Mouse (Mus musculus): ENCODE data around the gene Slc25a45.
"Not testable (repeated sequence)": the region's sequence is repeated elsewhere in the genome, so short reads cannot be mapped to it uniquely, and the experiment has no call there.

The Slc25a45 gene

DNA sequence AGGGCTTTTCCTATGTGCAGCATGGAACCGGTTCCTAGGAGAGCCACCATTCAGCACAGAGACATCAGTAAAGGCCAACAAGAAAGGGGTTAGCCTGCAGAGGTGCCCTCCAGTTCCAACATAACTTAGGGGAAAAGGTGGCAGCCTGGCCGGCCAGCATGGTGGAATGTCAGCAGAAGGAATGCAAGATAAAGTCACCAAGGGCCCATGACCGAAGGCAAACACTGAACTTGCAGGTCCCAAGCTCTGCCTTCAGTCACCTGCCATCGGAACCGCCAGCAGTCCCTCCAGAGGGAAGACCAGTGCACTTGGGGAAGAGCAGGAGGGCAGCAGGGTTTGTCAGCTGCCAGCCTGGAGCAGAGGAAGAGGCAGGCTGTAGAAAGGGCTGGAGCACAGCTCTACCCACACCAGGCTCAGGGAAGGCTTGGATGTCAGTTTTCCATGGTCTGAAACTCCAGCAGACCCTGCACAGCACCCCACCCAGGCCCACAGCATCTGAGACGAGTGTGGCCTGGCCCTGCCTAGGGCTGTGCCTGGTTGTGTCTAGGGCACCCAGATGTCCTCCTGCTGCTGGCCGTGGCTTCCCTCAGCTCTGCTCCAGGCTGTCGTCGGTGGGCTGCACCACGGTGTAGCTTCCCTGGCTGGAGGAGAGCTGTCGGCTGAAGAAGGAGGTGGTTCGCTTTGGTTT, 25.4 kb upstream of the Slc25a45 start:
- no peak for DNase-seq (ENCODE audit: low read depth, low spot score)

DNA sequence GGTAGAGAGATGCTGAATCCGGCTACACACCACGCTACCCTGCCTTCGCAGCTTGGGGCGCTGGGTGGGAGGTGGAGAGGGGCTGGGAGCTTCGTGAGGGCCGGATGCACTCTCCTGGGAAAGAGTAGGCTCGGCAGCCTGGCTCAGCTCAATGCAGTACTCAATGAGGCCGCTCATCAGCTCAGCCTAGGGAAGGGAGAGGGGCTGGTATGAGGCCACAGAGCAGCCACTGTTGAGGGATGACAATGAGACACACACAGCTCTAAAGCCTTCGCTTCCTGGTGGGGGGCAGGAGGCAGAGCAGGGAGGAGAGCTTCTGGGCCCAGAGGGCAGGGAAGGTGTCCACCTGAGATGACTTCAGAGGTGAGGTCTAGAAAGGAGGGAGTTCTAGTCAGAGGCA, 21.0 kb upstream of the Slc25a45 start:
- no peak for DNase-seq (ENCODE audit: low read depth, low spot score)

DNA sequence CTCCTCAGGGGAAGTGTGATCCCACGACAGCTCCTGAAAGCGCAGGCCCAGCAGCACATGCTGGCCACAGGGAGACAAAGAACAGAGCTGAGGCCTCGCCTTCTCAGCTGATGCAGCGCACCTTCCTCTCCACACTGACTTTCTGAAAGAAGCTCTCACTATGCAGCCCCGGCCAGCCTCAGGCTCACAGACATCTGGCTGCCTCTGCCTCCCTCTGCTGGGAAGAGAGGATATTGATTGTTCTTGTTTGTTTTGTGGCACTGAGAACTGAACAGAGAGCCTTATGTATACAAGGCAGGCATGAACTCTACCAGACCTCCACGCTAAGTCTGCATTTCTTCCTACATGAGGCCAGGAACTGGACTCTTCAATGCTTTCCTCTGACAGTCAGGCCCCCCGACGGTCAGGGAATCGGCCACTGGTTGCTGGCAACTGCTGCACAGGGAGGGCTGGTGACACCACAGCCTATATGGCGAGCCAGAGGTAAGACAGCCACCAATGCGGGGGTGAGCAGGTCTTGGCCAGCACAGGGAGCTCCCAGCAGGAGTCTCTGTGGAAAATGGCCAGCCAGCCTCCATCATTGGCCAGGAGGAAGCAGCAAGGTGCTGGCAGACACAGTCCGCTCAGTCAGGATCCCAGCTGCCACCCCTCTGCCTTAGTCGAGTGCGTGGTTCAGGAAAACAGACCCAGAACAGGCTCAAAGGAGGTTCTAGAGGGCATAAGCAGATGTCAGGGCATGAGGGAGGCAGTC, 15.1 kb upstream of the Slc25a45 start:
- no peak for DNase-seq (ENCODE audit: low read depth, low spot score)

DNA sequence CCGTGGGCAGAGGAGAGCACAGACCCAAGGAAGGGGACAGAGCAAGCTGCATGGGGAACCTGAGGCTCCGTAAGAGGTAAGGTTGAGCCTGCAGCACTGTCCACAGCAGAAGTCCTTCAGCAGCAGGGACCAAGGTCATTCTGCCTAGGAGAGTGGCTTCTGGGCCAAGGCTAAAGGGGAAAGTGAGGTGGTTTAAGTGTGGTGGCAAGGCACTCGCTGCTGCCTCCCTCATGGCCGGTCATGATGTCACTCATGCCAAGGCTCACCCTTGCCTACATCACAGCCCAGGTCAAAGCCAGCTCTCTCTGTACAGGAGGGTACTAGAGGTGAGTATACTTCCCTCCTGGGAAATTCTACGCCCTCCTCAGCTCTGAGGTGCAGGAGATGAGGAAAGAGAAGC, 13.8 kb upstream of the Slc25a45 start:
- no peak for DNase-seq (ENCODE audit: low read depth, low spot score)

DNA sequence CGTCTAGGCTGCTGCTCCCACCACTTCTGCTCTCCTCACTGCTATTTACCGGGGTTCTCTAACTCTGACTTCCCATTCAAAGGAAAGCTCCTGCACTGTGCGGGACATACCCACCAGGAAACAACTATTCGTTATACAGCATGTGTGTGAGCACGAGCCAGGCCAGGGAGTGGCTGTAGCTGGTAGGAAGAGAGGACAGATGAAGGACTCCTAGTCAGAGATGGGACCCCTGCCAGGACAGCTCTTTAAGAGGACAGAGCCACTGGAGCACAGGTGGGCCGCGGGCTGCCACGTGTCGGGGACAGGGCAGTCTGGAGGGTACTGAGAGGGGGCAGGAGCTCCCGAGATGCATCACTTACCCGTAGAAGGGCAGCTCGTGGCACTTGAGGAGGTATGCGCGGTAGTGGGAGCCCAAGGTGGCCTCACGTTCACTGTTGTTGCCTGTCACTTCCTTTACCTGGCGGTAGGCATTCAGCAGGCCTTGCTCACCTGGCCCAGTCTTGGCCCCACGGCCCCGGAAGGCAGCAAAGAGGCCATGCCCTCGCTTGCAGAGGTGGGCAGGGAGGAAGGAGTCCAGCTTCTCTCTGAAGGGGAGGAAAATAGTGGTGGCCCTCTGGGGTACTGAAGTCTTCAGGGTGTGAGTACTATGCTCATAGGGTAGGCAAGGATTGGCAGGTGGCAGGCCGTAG, 12.8 kb upstream of the Slc25a45 start:
- no peak for DNase-seq (ENCODE audit: low read depth, low spot score)

DNA sequence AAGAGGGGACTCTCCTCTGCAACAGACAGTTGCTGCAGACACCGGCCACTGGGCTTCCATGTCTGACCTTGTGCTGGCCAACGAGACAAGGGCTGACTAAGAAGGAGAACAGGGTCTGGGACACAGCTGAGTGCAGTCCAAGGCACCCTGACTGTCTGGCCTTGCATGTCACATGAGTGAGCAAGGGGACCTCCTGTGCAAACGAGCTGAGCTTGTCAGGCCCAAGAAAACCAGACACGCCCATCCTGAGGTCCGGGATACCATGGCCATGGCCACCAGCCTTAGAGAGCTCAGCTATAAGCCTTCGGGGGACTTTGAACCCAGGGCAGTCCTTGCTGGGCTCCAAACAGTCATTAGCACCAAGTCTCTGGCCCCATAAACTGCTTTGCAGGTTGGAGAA, 9.5 kb upstream of the Slc25a45 start:
- DNase-seq (ENCODE audit: low read depth, low spot score) = no peak

DNA sequence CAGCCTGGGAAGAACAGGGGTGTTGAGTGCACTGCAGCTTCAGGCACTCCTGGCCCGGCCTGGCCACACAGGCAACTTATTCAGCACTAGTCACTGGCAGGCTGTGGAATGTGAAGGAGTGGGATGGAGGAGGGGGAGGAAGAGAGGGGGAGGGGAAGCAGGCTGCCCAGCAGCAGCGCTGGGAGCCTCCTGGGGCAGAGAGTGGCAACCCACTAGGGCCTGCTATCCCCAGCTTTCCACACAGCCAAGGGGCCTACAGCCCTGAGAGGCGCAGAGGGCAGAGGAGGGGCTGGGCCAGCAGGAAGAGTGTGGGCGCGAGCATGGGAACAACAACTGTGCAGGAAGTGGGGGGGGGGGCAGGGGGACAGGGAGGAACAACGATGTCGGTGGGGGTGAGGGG, 6.3 kb upstream of the Slc25a45 start:
- no peak for DNase-seq (ENCODE audit: low read depth, low spot score)

DNA sequence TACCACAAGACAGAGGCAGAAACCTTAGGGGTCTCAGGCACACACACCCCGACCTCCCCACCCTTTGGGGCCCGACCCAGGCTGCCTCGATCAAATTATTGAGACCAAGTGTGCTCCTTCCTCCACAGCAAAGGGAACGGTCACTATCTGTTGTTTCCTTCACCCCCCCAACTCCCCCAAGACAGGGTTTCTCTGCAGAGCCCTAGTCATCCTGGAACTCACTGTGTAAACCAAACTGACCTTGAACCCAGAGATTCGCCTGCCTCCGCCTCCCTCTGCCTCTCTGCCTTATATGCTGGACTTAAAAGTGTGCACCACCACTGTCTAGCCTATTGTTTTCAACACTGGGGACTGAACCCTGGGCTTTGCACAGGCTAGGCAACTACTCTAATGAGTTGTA, 5.9 kb upstream of the Slc25a45 start:
- DNase-seq (ENCODE audit: low read depth, low spot score) = no peak

DNA sequence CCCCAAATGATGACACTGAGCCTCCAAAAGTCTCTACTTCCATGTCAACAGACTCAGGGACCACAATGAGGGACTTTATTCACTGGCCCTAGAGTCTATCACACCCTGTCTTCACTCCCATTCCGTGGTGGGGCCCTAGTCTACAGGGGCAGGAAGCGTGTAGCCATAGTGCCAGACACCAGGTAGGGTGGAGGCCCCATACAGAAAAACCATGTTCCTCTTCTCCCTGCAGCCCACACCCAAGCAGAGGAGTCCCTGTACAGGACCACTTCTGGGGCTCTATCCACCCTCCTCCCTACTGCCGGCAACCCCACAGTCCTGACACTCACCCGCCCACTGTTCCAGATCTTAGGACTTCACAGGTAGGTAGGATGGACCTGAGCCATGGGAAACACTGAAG, 5.1 kb upstream of the Slc25a45 start:
- DNase-seq (ENCODE audit: low read depth, low spot score) = no peak

DNA sequence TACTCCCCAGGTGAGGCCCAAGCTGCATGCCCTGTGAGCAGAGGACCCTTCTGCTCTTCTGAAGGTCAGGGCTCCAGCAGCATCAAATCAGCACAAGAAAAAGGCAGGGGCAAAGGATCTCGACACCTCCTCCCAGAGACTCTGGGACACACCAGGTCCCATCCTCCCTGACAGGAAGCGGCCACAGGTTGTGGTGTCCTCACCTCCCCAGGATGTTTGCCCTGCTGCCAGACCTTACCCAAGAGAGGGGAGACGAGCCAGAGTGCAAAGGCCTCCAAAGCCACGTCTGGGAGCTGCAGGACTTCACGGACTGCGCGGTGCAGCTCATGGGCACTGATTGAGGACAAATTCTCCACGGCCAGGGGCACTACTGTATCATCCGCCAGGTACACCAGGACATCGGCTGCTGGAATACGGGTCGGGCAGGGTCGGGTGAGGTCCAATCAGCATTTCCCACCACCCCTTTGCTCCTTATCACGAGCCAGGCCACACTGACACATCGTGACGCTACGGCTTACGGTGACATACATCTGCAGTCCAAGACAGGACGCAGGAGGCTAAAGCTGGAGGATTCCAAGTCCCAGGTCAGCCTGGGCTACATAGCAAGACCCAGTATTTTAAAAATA, 4.6 kb upstream of the Slc25a45 start:
- no peak for DNase-seq (ENCODE audit: low read depth, low spot score)

DNA sequence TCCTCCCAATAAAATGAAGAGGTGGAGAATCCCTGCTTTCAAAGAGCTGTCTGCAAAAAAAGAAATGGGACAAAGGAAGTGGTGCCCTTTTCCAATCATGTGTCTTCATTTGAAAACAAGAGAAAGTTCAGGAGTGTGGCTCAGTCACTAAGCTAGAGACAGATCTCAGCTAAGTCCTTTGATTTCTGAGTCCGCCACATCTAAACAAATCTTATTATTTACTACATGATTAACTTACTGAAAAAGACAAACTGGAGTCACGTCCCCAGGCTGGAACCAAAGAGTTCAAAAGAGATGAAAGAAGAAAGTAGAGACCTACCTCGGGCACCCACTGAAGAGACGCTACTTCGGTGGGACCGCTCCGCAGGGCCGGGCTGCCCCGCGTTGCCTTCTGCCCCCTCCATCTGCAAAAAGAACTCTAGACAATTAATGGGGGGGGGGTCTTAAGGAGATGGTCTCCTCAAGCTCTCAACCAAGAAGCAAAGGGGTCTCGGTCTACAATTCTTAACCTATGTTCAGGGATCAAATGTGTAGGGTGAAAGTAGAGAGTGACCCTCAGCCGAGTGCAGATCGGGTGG, 3.1 kb upstream of the Slc25a45 start:
- no peak for DNase-seq (ENCODE audit: low read depth, low spot score)

DNA sequence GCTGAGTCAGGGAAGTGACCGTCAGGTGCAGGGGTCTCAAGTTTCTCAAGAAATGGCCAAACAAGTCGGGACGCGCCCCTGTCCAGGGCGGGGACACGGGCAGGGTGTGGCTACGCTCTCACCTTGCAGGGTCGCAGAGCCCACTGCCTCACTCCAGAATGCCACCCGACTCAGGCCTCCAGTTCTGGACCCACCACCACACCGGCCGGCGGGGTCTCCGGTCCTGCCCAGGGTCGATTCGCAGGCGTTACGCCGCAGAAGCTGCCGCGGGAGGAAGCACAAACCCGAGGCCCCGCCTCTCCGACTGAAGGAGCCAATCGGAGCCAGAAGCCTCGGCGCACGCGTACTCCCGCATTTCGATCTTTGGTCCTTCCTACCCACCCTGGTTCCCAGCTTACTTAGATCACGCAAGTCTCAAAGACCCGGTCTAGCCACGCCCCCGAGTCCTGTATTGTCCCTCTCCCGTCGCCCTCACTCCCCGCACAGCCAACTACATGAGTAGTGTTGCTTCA, 2.6 kb upstream of the Slc25a45 start, which contains the start of gene Frmd8:
Frmd8 (minus strand) TSS at position 306 of the 512 bp plus-strand sequence.
- peak; percentile 87 for DNase-seq (ENCODE audit: low read depth, low spot score)

DNA sequence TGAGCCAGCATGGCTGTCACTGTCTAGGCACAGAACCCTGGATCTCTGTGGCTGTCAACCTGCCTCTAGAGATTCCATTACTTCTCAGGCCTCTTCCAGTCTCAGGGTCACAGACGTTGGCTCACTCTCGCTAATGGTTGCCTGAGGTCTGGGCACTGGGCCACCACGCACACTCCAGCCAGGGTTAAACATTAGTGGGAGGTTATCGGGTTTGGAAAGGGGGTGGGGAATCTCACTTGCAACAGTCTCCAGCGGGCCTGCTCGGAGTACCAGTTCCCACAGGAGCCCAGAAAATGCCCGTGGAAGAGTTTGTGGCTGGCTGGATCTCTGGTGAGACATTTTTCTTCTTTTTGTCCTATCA, 734 bp downstream of the Slc25a45 start:
- DNase-seq (ENCODE audit: low read depth, low spot score) = no peak

DNA sequence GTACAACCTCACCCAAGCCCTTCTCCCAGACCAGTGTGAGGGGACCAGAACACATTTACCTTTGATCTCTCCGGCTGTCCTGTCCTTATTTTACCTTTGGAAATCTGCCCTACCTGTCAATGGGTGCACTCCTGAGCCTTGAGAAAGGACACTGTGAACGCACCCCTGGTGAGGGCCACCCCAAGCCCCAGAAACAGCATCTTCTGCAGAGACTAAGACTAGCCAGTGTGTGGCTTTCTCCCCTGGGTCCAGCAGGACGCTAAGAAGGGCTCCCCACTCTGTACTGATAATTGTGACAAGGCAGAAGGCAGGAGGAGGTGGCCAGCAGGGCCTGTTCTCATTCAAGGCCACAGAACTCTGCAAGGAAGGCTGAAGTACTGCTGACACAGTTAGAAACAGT, 1.3 kb downstream of the Slc25a45 start:
- no peak for DNase-seq (ENCODE audit: low read depth, low spot score)

DNA sequence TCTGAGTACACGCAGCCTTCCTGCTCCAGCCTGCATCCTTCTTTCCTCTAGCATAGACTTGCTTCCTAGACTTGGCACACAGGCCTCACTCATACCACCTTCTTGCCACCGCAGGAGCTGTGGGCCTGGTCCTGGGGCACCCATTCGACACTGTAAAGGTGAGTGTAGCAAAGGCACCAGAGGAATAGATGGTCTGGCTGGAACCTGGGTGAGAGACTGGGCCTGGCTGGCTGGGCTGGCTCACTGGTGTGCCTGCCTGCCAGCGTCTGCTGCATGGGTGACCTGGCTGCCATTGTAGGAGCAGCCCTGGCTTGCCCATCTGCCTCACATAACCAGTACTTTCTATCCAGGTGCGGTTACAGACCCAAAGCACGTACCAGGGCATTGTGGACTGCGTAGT, 2.1 kb downstream of the Slc25a45 start:
- DNase-seq (ENCODE audit: low read depth, low spot score) = no peak

DNA sequence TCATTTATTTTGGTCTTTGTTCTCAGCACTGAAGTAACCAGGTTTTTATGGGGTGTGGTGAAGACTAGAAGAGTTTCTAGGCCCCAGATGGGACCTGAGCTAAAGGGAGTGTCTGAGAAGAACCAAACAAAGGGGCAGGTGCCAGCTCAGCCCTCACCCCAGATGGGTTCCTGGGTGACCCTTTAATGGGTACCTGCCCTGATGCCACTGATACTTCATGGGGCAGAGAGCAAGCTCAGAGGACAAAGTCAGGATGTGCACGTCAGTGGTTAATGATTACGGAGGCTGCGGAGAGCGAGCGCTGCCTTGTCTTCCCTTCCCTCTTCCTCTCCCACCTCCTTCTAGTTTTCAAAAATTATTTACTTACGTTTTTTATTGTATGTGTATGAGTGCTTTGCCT, 3.5 kb downstream of the Slc25a45 start:
- DNase-seq (ENCODE audit: low read depth, low spot score) = no peak

DNA sequence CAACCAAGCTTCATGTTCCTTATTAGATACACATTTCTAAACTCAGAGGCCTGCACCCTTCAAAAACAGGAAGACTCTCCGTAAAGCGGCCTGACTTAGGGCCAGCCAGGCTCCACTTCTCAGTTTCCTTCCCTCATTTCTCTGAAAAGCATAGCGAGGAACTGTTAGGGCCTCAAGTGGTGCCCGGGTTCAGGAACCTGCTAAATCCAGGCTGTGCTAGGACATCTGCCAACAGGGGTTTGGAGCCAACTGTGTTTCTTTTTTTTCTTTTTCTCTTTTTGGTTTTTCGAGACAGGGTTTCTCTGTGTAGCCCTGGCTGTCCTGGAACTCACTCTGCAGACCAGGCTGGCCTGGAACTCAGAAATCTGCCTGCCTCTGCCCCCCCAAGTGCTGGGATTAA, 4.5 kb downstream of the Slc25a45 start:
- DNase-seq (ENCODE audit: low read depth, low spot score) = not testable (repeated sequence)

DNA sequence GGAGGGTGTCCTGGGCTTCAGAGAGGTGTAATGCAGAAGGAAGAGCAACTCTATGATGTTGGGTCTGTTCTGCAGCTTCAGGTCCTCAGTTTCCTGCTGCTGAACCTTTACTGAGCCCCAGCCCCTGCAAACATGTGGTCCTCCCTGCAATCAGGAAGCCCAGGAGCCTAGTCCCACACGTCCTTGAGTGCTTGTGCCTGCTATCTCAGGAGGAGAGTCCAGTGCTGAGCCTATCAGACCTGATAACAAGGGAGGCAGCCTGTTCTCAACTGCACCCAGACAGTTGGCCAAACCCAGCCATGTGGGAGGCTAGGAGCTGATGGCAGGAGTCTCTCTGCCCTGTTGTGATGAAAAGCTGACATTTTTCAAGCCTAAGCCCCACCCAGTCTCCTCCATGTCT, 6.3 kb downstream of the Slc25a45 start:
- DNase-seq (ENCODE audit: low read depth, low spot score) = no peak

DNA sequence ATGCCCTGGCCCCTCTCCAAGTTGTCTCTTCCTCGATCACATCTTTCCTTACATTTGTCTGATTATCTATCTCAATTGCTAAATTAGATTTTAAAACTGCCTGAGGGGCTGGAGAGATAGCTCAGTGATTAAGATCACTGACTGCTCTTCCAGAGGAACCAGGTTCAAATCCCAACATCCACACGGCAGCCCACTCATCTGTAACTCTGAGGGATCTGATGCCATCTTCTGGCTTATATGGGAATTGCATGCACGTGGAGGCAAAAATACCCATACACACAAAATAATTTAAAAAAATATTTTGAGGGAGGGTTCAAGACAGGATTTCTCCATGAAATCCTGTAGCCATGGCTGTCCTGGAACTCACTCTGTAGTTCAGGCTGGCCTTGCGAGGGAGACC, 8.2 kb downstream of the Slc25a45 start:
- DNase-seq (ENCODE audit: low read depth, low spot score) = no peak

DNA sequence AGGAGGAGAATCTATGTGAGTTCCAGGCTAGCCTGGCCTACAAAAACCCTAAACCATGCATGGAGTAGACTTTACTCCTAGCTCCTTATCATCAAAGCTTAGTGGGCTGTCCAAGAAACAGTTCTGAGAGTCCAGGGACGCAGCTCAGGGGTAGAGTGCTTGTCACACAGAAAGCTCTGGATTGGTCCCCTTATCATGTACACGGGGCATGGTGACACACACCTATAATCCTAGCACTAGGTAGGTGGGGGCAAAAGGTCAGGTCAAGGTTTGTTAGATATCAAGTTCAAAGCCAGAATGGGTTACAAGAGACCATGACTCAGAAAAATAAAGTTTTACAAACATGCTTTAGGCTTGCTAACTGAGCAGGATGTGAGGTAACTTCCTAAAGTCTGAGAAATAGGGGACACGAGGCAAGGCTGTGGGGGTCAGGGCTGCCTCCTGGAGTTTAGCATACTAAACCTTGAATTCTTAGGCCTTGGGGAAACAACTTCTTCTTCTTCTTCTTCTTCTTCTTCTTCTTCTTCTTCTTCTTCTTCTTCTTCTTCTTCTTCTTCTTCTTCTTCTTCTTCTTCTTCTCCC, 9.7 kb downstream of the Slc25a45 start:
- DNase-seq (ENCODE audit: low read depth, low spot score) = no peak

DNA sequence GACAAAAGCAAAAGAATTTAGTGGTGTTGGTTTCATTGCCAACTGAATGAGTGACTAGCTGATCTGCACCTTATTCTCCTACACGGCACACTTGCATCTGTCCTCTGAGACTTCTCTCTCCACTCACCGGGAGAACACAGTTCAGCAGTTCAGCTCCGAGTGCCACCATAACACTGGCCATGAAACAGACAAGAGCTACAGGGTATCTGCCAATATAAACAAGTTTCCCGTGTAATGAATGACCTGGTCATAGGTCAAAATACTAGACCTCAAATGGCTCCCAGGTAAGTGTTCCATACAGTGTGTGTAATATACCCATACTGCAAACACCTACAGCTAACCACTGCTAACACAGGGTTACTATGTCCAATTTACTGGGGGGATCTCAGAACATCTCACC, 11.6 kb downstream of the Slc25a45 start:
- no peak for DNase-seq (ENCODE audit: low read depth, low spot score)
